ENCODE assay signal across 9 mouse cellular contexts in the genomic region with DNA sequence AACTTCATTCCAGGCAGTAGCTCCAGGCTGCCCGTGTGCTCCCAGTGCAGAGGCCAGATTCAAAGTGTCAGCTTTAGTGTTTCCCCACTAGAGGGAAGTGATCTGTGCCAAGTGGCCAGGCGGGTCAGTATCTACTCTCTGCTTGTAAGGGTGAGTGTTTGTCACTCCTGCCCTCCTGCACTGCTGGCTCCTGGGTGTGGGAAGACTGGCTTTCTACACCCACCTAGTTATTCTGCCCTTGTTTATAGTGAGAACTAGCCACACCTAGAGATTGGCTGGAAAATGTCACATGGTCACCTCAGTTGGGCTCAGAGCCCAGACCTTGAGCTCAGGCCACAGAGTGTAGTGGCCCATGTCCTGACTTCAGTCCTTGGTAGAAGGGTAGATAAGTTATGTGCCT. TPM values are rescaled to one million over a fixed set of nuclear protein-coding genes. Genes with fewer than 3 reads are reported as not detected.
DNase-seq lines count a peak whose midpoint lies in the region; ATAC-seq lines count a peak whose summit lies in the region.
"Had no signal": no experiment of that assay in that cellular context is flagged by ENCODE, and none has a peak within 500 bp of the region (broad histone marks: within the 10 kb centered on the region; RNA-seq: fewer than 3 reads in every experiment).

No protein-coding gene starts in this region.

- no peak for DNase-seq in neural tube, embryonic 10.5 days (ENCODE audit: extremely low spot score, low spot score)
- peak; percentile 45 to 55 for DNase-seq in cerebellum, postnatal 10 days
- no peak for DNase-seq in testis, postnatal 10 days (ENCODE audit: low spot score)

- peaks cover 4% of the 10 kb centered on the region; the same call in 1 of the 2 replicates for H3K4me1 ChIP-seq in neural tube, embryonic 12.5 days
- H3K4me1 ChIP-seq in intestine, embryonic 16.5 days (ENCODE audit: control insufficient read depth, insufficient read depth, low read length) = peaks cover 14% of the 10 kb centered on the region

- H3K4me2 ChIP-seq in neural tube, embryonic 12.5 days (replicated peaks) = peak overlapping the region; percentile 78; the same call in 1 of the 2 replicates
- H3K4me2 ChIP-seq in intestine, embryonic 16.5 days (ENCODE audit: low read depth, low read length) = no peak overlapping the region

- H3K36me3 ChIP-seq in neural tube, embryonic 12.5 days = peaks cover 42% of the 10 kb centered on the region
- peaks cover 16% of the 10 kb centered on the region for H3K36me3 ChIP-seq in intestine, embryonic 16.5 days (ENCODE audit: control insufficient read depth, insufficient read depth, low read length)

- no peak overlapping the region for H3K9ac ChIP-seq in neural tube, embryonic 12.5 days
- H3K9ac ChIP-seq in intestine, embryonic 16.5 days (ENCODE audit: low read depth, low read length) = no peak overlapping the region
- H3K9ac ChIP-seq: midbrain, embryonic 12.5 days had no signal

- no peak overlapping the region for H3K27ac ChIP-seq in neural tube, embryonic 12.5 days
- peak overlapping the region; percentile 19 for H3K27ac ChIP-seq in intestine, embryonic 16.5 days (ENCODE audit: low read length)
- H3K27ac ChIP-seq: midbrain, embryonic 12.5 days had no signal

- no peak overlapping the region for H3K4me3 ChIP-seq in neural tube, embryonic 12.5 days
- H3K4me3 ChIP-seq in intestine, embryonic 16.5 days (ENCODE audit: low read length) = no peak overlapping the region
- H3K4me3 ChIP-seq: midbrain, embryonic 12.5 days had no signal

- no peak for ATAC-seq in neural tube, embryonic 12.5 days (ENCODE audit: low FRiP score, low read depth)
- ATAC-seq in intestine, embryonic 16.5 days = peak; percentile 27
- ATAC-seq in megakaryocyte progenitor cell, adult 5-6 weeks (replicated peaks; ENCODE audit: poor library complexity) = peak; percentile 26
- no peak for ATAC-seq in frontal cortex, adult (ENCODE audit: low TSS enrichment)
- ATAC-seq in granulocyte monocyte progenitor cell, adult 5-6 weeks (replicated peaks; ENCODE audit: poor library complexity, severe bottlenecking) = no peak

- no peaks in the 10 kb centered on the region for H3K27me3 ChIP-seq in neural tube, embryonic 12.5 days (replicated peaks)
- H3K27me3 ChIP-seq in intestine, embryonic 16.5 days (replicated peaks; ENCODE audit: control insufficient read depth, insufficient read depth, low read length) = no peaks in the 10 kb centered on the region
- H3K27me3 ChIP-seq: midbrain, embryonic 12.5 days had no signal

- H3K9me3 ChIP-seq in neural tube, embryonic 12.5 days = no peaks in the 10 kb centered on the region
- no peaks in the 10 kb centered on the region for H3K9me3 ChIP-seq in intestine, embryonic 16.5 days (ENCODE audit: control insufficient read depth, low read length)

- 83% methylated on average over 2 of the region's 2 CpGs for WGBS in neural tube, embryonic 12.5 days
- WGBS in intestine, embryonic 16.5 days = 72% methylated on average over 2 of the region's 2 CpGs

RNA-seq across cellular contexts. Expression of gene Rit1, which starts 2.5 kb away (rescaled TPM):
- 44.6 and 49.1 TPM in 2 replicates for polyA plus RNA-seq in neural tube, embryonic 12.5 days (2016; fragmentation: Nextera tagmentation; extraction: Ambion mirVana)
- 48.9 and 50.3 TPM in 2 replicates for polyA plus RNA-seq in intestine, embryonic 16.5 days (2015; fragmentation: Nextera tagmentation; extraction: Ambion mirVana)
- total RNA-seq in megakaryocyte progenitor cell, adult 5-6 weeks (2015) = 13.3 and 19.8 TPM in 2 replicates
- total RNA-seq in megakaryocyte progenitor cell, adult 5-6 weeks (2017) = 20.2 and 21.4 TPM in 2 replicates
- total RNA-seq in granulocyte monocyte progenitor cell, adult 5-6 weeks (2014; fragmentation: Nextera tagmentation) = 17.5 and 20.5 TPM in 2 replicates
- total RNA-seq in granulocyte monocyte progenitor cell, adult 5-6 weeks (2017) = 20.0 and 26.5 TPM in 2 replicates

RNA-seq across cellular contexts. Expression of gene Khdc4, which starts 33.5 kb away (rescaled TPM):
- polyA plus RNA-seq in neural tube, embryonic 12.5 days (2016; fragmentation: Nextera tagmentation; extraction: Ambion mirVana) = 120 and 124 TPM in 2 replicates
- polyA plus RNA-seq in intestine, embryonic 16.5 days (2015; fragmentation: Nextera tagmentation; extraction: Ambion mirVana) = 61.1 and 61.5 TPM in 2 replicates
- 47.3 and 47.4 TPM in 2 replicates for total RNA-seq in megakaryocyte progenitor cell, adult 5-6 weeks (2015)
- total RNA-seq in megakaryocyte progenitor cell, adult 5-6 weeks (2017) = 38.1 and 48.1 TPM in 2 replicates
- 57.4 and 68.2 TPM in 2 replicates for total RNA-seq in granulocyte monocyte progenitor cell, adult 5-6 weeks (2014; fragmentation: Nextera tagmentation)
- 35.4 and 49.3 TPM in 2 replicates for total RNA-seq in granulocyte monocyte progenitor cell, adult 5-6 weeks (2017)

RNA-seq across cellular contexts. Expression of gene Syt11, which starts 55.9 kb away (rescaled TPM):
- polyA plus RNA-seq in neural tube, embryonic 12.5 days (2016; fragmentation: Nextera tagmentation; extraction: Ambion mirVana) = 199 and 209 TPM in 2 replicates
- polyA plus RNA-seq in intestine, embryonic 16.5 days (2015; fragmentation: Nextera tagmentation; extraction: Ambion mirVana) = 15.8 and 18.8 TPM in 2 replicates
- total RNA-seq in megakaryocyte progenitor cell, adult 5-6 weeks (2015) = 1.1 and 1.5 TPM in 2 replicates
- total RNA-seq in megakaryocyte progenitor cell, adult 5-6 weeks (2017) = 0.54 and 1.0 TPM in 2 replicates
- 0.19 and 0.62 TPM in 2 replicates for total RNA-seq in granulocyte monocyte progenitor cell, adult 5-6 weeks (2014; fragmentation: Nextera tagmentation)
- total RNA-seq in granulocyte monocyte progenitor cell, adult 5-6 weeks (2017) = 0.65 and 1.1 TPM in 2 replicates

Comparison
In these comparisons a context has a peak if more than half of its experiments do, and no peak if none do; other contexts are left out.
1. ATAC-seq: peak in intestine, embryonic 16.5 days (single experiment) and megakaryocyte progenitor cell, adult 5-6 weeks (single experiment); none in neural tube, embryonic 12.5 days (single experiment), frontal cortex, adult (single experiment) and granulocyte monocyte progenitor cell, adult 5-6 weeks (single experiment).
2. DNase-seq: peak in cerebellum, postnatal 10 days (2 of 2); none in neural tube, embryonic 10.5 days (single experiment) and testis, postnatal 10 days (single experiment).